Mouse (Mus musculus) urinary bladder, adult 18-20 months (tissue): ENCODE measurements at regions not wholly inside any gene's neighbourhood (a gene's known extent, or its start where the extent isn't known, plus 50 kb on each side); places are given as distances from the start of the nearest gene placed in this dataset.

Source experiments
- DNase-seq, 2 experiments: peaks; one replicate each; pipeline ENCODE4 v3.0.0; 2022; ENCODE audit warnings: low spot score in 2 of 2, mixed read lengths in 2 of 2

GRCm38 (mm10) chr12:77663665-77664374 is 425.9 kb downstream of the Fut8 start:
- no peak for DNase-seq

GRCm38 (mm10) chr12:77666411-77666810 is 428.5 kb downstream of the Fut8 start:
- DNase-seq: no peak

- DNase-seq: no peak
These were observed 429.4 kb downstream of the Fut8 start for GRCm38 (mm10) chr12:77667151-77667874.

- peak in 1 of 2 experiments; percentile 45 for DNase-seq
These were observed 429.9 kb downstream of the Fut8 start for GRCm38 (mm10) chr12:77667875-77668204.

GRCm38 (mm10) chr12:77670531-77670930 is 432.6 kb downstream of the Fut8 start:
- DNase-seq: no peak

- DNase-seq: no peak
These were observed 436.4 kb downstream of the Fut8 start for GRCm38 (mm10) chr12:77674352-77674751.

- no peak for DNase-seq
These were observed 436.8 kb downstream of the Fut8 start for GRCm38 (mm10) chr12:77674755-77675154.

- no peak for DNase-seq
These were observed 440.1 kb downstream of the Fut8 start for GRCm38 (mm10) chr12:77678040-77678439.

GRCm38 (mm10) chr12:77694101-77694500 is 456.2 kb downstream of the Fut8 start:
- no peak for DNase-seq

GRCm38 (mm10) chr12:77696039-77696631 is 458.2 kb downstream of the Fut8 start:
- DNase-seq: no peak

- no peak for DNase-seq
These were observed 458.7 kb downstream of the Fut8 start for GRCm38 (mm10) chr12:77696662-77697061.

- no peak for DNase-seq
These were observed 460.2 kb downstream of the Fut8 start for GRCm38 (mm10) chr12:77698088-77698487.

- no peak for DNase-seq
These were observed 462.1 kb downstream of the Fut8 start for GRCm38 (mm10) chr12:77699896-77700605.

- DNase-seq: no peak
These were observed 477.6 kb downstream of the Fut8 start for GRCm38 (mm10) chr12:77715506-77715905.

GRCm38 (mm10) chr12:77715979-77716378 is 478.1 kb downstream of the Fut8 start:
- no peak for DNase-seq

- DNase-seq: no peak
These were observed 466.3 kb upstream of the Gm6657 start for GRCm38 (mm10) chr12:77727766-77728165.

- DNase-seq: no peak
These were observed 454.8 kb upstream of the Gm6657 start for GRCm38 (mm10) chr12:77739047-77739760.

GRCm38 (mm10) chr12:77742716-77743115 is 451.3 kb upstream of the Gm6657 start:
- DNase-seq: no peak

GRCm38 (mm10) chr12:77749438-77750007 is 444.5 kb upstream of the Gm6657 start:
- DNase-seq: no peak

- no peak for DNase-seq
These were observed 441.9 kb upstream of the Gm6657 start for GRCm38 (mm10) chr12:77752181-77752580.

- no peak for DNase-seq
These were observed 438.0 kb upstream of the Gm6657 start for GRCm38 (mm10) chr12:77756021-77756420.
